Mouse (Mus musculus) urinary bladder, adult 18-20 months (tissue): Measurements from ENCODE around the gene Hbq1a.
A peak's percentile ranks its signal among the peaks of the same experiment; 100 is the strongest.

Source experiments
- DNase-seq, 2 experiments: peaks; one replicate each; pipeline ENCODE4 v3.0.0; 2022; ENCODE audit warnings: low spot score in 2 of 2, mixed read lengths in 2 of 2

Gene Hbq1a

DNA sequence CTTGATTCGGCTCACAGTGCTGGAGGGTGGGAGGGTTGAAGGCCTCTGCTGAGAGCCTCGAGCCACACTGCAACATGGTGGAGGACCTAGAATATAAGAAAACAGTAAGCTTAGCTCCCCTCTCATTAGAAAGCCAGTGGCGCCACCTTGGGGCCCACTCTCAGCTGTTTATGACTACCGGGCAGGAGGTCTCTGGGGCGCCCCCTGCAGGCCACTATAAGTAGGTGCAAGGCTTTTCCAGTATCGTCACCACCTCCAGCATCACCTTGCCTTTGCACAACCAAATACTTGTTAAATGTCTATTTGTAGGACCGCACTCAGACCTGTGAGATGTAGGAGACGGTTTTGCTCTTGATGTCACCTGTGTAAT lies 21.3 kb downstream of the Hbq1a start:
- DNase-seq, result no peak

- peak; percentile 56 to 90 for DNase-seq
Measured at GRCm38 (mm10) chr11:32324609-32325008, 24.7 kb downstream of the Hbq1a start.

GRCm38 (mm10) chr11:32331075-32331474 lies 31.2 kb downstream of the Hbq1a start:
- DNase-seq, result no peak

- DNase-seq, result no peak
Measured at GRCm38 (mm10) chr11:32331861-32332260, 32.0 kb downstream of the Hbq1a start.

DNA sequence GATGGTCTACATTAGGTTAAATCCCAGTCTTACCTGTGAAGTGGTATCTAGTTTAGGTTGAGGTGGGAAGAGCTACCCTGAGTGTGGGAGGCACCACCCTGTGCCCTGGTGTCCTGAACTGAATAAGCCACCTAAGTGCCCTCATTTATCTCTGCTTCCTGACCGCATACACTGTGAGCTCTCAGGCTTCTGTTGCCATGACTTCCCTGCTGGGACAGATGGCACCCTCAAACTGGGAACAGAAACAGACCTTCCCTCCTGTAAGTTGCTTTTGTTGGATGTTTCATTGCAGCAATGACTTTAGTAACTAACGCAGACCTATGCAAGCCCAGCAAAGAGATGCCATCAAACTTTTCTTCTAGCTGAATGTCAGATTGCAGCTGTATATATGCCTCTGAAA lies 33.4 kb downstream of the Hbq1a start:
- DNase-seq, result no peak

DNA sequence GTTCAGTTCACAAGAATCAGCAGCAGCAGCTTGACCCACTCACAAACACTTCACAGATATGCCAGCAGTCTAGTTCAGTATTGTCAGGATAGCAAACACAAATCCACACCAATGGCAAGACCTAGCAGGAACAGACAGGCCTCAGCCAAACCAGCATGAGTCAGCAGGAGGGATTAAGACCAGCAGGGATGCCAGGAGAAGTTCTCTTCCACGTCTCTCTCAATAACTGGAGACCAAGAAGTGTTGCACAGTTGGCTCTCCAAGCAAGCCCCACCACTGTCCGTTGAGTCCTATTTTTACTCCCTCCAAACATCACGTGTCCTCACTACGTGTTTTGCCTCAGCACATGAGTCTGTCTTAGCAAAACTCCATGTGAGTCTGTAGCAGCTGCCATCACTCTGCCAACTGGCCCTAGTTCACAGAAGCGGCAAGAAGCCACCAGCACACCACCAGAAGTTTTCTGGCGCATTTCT lies 36.6 kb downstream of the Hbq1a start:
- DNase-seq, result peak in 1 of 2 experiments; percentile 64

DNA sequence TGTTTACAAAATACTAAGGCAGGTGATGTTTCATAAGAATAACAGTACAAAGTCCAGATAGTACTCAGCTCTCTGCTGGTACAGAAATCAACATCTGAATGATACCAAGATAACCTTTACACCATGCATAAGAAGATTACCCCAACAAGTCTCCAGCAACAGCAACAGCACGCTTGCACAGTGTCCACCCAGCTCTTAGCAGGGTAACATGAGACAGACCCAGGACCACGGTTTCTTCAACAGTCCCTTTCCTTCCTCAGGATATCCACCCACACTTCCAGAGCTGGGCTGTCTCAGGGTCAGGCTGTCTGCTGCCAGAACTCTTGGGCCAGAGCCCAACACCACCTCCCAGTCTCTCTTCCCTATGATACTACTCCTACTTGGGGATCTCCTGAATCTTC lies 39.3 kb downstream of the Hbq1a start:
- no peak for DNase-seq

GRCm38 (mm10) chr11:32340476-32341473 lies 40.9 kb downstream of the Hbq1a start:
- DNase-seq, result no peak

GRCm38 (mm10) chr11:32342770-32343191 lies 42.9 kb downstream of the Hbq1a start:
- no peak for DNase-seq

DNA sequence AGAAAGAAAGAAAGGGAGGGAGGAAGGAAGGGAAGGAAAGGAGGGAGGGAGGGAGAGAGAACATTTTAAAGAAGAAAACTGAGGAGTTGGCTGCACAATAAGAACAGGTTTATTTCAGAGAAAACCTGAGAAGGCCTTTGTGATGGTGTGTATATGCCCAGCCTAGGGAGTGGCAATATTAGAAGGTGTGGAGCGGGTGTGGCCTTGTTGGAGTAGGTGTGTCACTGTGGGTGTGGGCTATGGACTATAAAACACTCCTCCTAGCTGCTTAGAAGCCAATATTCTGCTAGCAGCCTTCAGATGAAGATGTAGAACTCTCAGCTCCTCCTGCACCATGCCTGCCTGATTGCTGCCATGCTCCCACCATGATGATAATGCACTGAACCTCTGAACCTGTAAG lies 43.5 kb downstream of the Hbq1a start:
- no peak for DNase-seq

DNA sequence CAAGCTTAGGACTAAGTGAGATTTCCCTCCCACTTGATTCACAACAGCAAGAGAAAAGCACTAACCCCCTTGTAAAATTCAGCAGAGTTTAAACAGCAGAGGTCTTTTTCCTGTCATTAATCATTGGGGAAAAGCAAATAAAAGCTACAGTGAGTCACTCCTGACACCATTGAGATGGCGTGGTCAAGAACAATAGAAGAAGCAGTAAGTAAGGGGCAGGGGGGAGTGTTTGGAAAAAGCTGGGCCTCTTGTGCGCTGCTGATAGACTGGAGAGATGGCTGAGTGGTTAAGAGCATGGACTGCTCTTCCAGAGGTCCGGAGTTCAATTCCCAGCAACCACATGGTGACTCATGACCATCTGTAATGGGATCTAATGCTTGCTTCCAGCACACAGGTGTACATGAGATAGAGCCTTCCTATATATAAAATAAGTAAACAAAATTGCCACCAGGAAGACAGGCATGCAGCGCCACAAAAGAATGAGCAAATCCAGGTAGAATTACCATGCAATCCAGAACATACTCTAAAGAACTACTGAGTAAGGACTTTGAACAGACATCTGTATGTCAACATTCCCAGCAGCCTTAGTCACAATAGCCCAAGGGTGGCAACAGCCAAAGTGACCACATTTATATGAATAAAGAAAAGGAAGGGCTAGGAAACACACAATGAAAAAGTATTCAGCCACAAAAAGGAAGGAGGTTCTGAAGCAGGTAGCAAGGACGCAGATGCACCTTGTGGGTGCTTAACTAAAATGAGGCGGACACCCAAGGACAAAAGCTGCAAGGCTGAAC lies 45.8 kb downstream of the Hbq1a start:
- DNase-seq, result no peak

DNA sequence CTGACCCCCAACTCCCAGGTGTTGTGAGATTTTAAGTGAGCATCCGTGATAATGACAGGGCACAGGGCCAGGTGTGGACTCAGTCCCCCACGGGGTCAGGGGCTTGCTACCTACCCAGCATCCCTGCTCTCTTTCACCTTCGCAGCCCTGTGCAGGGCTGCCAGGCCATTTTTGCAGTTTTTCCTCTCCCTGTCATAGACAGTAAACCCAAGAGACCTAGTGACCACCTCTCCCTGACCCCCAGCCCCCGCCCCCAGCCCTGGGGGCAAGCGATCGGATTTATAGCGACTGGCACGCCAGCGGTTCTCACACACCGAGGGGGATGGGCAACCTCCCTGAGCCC lies 47.4 kb downstream of the Hbq1a start:
- DNase-seq, result no peak

GRCm38 (mm10) chr11:32347607-32348432 lies 48.0 kb downstream of the Hbq1a start, which contains the start of gene Sh3pxd2b:
Gene Sh3pxd2b (plus strand): TSS chr11:32347820.
- DNase-seq, result peak; percentile 39 to 51

DNA sequence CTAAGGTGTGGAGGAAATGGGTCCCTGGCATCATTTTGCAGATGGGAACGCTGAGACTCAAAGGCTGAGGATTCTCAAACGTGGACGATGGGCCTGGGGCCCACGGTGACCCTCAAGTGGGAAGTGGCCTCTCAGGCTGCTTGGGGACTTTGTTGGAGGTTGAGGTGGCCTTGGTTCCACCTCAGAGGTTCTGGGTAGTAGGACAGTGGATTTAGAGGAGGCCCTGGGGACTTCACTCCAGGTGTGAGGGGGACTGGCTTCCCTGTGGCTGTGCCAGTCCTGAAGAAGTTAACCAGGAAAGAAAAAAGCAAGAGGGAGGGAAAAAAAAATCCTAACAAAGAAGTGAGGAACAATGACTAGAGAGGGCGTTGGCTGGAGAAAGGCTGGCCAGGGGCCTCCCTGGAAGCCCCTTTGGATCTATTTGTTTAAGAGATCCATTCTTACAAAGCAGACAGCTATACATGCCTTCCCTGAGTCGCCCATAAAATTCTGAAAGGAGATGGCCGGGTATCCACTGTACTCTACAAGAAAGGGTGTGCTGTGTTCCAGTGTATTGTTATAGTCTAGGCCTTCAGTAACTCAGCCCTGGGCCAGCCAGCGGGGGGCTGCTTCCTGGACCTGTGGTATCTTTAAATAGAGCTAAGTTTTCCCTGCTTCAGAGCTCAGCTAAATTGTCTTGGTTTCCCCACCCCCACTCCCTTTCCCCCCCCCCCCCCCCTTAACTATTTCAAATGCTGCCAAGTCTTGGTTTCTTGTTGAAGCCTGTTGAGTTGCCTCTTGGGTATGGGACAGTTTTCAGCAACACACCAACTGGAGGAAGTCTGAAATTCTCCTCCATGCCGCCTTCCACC lies 48.8 kb downstream of the Hbq1a start:
- no peak for DNase-seq

DNA sequence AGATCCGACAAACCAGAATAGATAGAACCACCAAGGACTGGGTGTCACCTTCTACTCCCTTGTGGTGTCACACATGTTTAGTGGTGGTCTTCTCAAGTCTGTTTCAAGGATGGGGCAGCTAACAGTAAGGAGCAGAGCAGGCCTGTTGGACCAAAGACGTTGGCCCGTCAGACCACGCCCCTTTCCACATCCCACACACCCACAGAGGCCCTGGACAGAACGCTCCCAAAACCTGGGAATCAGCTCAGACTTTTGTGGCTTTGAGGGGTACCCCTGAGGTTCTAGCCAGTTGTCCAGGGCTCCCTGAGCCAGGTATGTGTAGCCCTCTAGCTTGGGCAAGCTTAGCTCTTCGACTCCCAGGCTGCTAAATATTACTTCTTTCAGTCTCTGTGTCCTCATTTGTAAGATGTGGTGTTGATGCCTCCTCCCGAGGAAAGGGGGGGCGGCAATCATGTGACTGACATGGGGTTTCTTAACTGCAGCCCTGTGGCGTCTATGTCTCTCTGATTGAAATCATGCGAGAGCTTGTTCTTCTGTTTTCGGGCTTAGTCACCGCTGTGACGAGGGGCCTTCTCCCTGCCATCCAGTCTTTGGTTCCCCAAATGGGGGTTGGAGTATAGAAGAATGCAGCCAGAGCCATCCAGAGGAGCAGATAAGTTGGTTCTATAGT lies 49.5 kb downstream of the Hbq1a start:
- DNase-seq, result no peak
